Mouse (Mus musculus): ENCODE results near the gene Zfp385a.

The Zfp385a gene

DNA sequence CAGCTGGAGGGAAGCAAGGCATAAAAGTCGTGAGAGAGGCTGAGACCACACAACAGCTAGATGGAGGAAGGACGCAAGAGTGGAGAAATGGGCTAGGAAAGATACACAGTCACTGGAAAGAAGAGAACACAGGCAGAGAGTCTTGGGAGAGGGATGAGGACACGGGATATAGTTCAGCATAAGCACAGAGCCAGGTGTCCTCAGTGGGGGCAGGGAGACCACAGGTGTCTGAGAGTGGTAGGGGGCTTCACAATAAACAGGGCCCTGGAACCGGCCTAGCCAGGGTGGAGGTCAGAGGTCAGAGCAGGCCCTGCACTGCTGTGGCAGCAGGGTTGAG, 1.1 kb downstream of the Zfp385a start:
- CTCF ChIA-PET = no interaction called here

DNA sequence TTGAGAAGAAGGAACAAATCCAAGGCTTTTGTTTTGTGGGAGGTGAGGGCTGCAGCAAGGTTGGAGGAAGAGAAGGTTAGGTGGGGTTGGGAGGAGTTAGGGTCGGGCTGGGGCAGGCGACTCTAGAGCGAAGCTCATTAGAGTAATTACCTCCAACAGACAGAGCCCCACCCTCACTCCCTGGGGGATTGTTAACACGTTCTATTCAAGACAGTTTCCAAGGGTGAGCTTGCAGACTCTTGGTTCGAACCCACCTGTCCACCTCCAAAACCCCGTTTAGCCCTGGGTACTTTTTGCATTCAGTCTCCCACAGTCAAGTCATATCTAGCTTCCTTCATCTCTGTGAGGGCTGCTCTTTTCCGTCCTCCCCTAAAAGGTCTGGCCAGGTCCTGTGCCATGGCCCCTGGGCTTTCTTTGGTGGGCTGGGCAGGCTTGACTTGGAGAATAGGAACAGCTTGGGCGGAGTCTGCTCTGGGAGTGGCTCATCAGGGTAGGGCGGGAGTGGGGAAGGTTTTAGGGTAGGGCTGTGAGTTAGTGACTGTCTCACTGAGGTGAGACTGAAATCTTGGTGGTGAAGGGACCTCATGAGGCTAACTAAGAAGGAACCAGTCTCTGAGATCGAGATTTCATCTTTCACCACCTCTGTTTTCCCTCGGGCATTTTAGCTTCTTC, 2.8 kb downstream of the Zfp385a start:
- CTCF ChIA-PET = interaction anchor here (0.6 to 0.8 kb wide), 3 partner anchors 14 to 155 kb away, joined by 3 read pairs; no protein-coding TSS in a partner anchor

DNA sequence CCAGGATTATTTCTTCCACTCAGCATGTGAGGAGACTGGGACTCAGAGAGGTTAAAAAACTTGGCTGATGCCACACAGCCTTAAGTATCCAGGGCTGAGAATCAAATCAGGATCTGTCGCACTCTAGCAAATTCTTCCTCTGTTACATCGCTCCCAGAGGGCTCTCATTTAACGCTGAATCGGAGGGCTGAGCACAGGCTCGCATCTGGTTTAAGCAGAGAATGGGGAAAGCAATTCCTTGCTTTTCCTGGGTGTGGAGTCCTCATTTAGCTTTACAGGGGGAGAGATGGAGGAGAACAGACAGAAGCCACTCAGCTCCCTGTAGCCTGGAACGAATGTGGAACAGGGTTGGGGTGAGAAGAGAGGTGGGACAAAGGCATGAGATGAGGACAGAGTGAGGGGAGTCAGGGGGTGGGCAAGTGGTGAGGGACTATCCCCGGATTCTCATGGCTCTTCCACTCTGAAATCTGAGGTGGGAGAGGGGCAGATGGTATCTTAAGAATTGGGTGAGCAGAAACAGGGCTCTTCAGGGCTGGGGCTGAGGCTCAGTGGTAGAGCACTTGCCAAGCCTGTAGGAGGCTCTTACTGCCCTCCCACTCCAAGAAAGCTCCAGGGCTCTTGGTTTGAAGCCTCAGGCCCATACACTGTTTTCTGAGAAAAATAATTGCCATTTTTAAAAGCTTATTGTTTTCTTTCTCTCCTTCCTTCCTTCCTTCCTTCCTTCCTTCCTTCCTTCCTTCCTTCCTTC, 4.2 kb downstream of the Zfp385a start:
- CTCF ChIA-PET = interaction anchor here (0.6 to 1.0 kb wide), 2 partner anchors 9 to 349 kb away, joined by 3 to 4 read pairs; no protein-coding TSS in a partner anchor

GRCm38 (mm10) chr15:103335040-103335439, 4.9 kb downstream of the Zfp385a start:
- CTCF ChIA-PET = no interaction called here

DNA sequence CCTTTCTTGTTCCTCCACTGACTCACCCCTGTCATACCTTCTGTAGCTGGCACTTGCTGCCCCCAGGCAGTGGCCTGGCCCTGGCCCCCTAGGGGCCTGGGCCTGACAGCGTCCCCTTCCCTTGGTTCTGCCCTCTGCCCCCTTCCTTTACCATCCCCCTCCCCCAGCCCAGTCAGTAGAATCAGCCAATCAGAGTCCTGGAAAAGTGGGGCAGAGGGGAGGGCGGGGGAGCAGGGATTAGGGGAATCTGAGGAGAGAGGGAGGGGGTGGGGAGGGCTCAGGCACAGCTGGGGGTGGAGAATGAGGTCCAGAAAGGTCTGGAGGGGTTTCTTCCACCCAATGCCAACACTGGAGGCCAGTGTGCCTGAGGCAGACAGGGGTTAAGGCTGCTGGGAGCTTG, 5.7 kb downstream of the Zfp385a start:
- CTCF ChIA-PET = interaction anchor here (0.5 to 0.8 kb wide), 2 partner anchors 107 to 369 kb away, joined by 3 to 4 read pairs; no protein-coding TSS in a partner anchor

DNA sequence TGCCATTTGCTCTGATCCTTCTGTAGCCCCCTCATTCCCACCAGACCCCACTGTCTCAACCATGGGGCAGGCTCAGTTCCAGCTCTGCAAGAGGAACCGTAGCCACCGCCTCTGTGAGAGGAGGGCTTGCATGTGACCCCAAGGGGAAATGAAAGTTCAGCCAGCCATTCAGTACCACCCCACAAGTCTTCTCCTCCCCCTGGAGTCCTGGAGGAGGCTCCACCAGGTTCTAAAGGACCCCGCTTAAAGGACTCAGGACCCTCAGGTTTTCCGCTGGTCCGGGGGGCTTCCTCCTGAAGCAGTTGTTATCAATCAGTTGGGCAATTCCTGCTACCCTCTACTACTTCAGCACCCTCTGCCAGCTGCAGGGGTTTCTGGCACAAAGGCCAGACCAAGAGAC, 6.2 kb downstream of the Zfp385a start:
- CTCF ChIA-PET = interaction anchor here (0.5 to 1.1 kb wide), 3 partner anchors 10 to 368 kb away, joined by 3 to 4 read pairs (median 3); no protein-coding TSS in a partner anchor

- CTCF ChIA-PET = interaction anchor here (1.1 to 1.3 kb wide), 2 partner anchors 10 to 18 kb away, joined by 3 read pairs; no protein-coding TSS in a partner anchor
Observed at GRCm38 (mm10) chr15:103333081-103333615, 6.7 kb downstream of the Zfp385a start.

- CTCF ChIA-PET = interaction anchor here (0.5 to 1.2 kb wide), 9 partner anchors 10 to 382 kb away, joined by 3 to 5 read pairs (median 3); partner anchors contain the start of gene Gpr84
Observed at GRCm38 (mm10) chr15:103323455-103324247, 16.2 kb downstream of the Zfp385a start.

DNA sequence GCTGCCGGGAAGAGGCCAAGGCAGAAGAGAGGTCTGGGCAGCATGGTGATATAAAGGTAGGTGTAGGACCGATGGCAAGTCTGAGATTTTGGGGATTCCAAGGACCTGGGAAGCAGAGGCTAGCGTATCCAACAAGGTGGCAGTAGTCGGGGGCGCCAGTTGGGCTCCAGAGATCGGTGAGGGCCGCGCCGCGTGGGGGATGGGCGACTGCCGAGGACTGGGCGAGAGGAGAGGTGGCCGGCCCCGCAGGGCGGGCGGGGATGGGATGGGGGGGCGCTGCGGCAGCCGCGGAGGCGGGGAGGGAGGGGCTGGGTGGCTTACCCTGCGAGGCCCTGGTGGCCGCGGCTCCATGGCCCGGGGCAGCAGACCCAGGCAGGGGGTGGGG, 16.8 kb downstream of the Zfp385a start:
- CTCF ChIA-PET = interaction anchor here (0.8 to 1.2 kb wide), 4 partner anchors 10 to 39 kb away, joined by 3 to 5 read pairs (median 3); no protein-coding TSS in a partner anchor

GRCm38 (mm10) chr15:103322396-103322795, 17.5 kb downstream of the Zfp385a start:
- CTCF ChIA-PET = interaction anchor here (1.0 kb wide), 1 partner anchor 15 kb away, joined by 3 read pairs; no protein-coding TSS in a partner anchor

DNA sequence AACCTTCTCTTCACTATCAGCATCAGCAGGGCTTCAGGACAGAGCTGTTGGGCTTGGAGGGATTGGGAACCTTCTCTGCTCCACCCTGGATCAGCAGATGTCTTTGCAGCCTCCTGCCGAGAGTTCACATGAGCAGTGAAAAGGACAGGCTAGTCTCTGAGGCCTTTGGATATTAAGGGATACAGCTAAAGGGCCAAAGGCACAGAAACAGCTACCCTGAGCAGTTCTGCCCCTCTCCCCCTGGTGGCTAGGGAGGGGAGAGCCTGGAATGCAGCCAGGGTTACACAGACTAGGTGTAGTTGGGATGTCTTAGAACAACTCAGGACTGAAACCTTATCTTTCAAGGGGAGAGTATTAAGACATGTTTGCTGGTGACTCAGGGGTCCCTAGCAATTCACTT, 18.8 kb downstream of the Zfp385a start:
- CTCF ChIA-PET = interaction anchor here (0.5 to 0.7 kb wide), 2 partner anchors 45 to 314 kb away, joined by 3 to 8 read pairs; no protein-coding TSS in a partner anchor

DNA sequence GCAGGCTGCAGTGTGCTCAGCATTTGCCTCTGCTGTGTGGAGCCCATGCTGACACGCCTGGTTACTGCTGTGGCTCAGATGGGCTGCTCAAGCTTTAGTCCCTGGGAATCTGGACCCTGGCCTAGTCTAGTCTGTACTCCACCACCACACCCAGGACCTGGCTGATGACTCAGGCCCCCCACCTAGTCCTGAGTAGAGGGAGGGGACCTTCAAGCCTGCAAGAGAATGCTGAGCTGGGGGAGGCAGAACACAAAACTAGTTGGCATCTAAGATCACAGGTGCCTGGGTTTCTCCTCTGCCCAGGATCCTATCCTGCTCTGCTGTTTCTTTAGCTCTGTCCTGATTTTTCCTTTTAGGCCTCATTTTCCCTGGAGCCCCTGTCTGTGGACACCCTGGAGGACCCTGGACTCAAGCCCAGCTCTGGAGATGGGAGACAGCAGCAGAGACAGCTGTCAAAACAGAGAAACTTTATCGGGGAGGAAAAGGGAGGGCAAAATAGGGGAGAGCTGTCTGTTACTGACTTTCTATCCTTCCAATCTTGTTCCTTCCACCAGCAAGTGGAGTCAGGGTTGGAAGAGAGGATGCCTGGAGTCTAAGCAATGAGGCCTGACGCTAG, 21.6 kb downstream of the Zfp385a start:
- CTCF ChIA-PET = no interaction called here

- CTCF ChIA-PET = interaction anchor here (0.6 kb wide), 1 partner anchor 43 kb away, joined by 3 read pairs; no protein-coding TSS in a partner anchor
Observed at GRCm38 (mm10) chr15:103317731-103318130, 22.2 kb downstream of the Zfp385a start.

- CTCF ChIA-PET = interaction anchor here (0.6 kb wide), 1 partner anchor 42 kb away, joined by 3 read pairs; no protein-coding TSS in a partner anchor
Observed at GRCm38 (mm10) chr15:103317120-103317519, 22.8 kb downstream of the Zfp385a start.

DNA sequence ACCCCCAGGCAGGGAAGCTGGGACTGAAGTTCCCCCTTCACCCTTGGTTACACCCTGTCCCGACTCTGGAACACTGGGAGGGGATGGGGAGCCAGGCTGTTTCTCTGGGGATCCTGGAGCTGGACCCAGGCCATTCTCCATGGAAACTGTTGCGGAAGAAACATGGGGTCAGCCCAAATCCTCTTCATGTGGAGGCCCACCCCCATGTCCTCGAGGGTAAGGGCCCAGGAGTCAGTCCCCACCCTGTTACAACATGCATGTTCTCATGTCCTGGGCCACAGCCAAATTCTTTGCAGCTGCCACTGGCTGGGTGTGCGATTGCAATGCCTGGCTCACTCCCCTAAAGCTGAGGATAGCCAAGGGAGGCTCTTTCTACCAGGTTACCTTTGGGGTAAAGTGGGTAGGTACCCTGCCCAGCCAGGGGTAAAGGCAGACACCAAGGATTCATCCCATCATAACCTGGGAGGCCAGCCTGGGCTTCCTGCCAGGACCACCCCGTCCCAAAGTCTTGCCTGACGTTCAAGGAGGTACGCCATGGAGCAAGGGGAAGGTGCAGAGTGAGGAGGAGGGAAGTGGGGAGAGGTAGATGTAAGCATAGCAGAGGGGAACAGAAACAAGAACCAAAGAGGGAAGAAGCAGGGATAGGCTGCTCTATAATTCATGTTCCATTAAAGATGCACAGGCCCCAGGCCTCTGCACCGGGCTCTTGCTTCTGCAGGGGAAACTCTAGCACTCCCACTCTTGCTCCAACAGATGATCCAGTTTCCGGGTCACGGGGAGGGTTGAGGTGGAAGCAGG, 23.7 kb downstream of the Zfp385a start:
- CTCF ChIA-PET = no interaction called here

DNA sequence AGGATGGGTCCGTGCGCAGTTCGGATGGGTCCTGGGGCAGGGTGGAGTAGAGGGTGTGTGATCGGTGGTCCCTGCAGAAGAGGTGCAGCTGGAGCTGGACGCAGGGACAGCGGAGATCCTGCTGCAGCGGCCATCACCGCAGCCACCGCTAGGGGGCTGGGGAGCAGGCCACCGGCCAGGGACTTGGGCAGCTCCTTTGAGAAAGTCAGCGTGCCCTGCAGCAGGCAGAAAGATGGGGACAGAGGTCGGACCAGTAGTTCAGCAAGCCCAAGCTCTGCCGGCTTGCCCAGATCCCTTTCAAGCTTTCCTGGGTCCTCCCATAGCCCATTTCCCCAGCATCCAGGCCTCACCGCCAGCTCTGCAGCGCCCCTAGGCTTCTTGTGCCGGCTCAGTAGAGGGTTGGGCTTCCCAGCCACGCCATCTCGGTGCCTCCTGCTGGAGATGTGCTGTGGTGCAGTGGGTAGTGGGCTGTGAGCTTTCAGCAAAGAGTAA, 24.8 kb downstream of the Zfp385a start:
- CTCF ChIA-PET = interaction anchor here (1.1 kb wide), 1 partner anchor 17 kb away, joined by 3 read pairs; no protein-coding TSS in a partner anchor

GRCm38 (mm10) chr15:103314181-103314580, 25.7 kb downstream of the Zfp385a start:
- CTCF ChIA-PET = no interaction called here

DNA sequence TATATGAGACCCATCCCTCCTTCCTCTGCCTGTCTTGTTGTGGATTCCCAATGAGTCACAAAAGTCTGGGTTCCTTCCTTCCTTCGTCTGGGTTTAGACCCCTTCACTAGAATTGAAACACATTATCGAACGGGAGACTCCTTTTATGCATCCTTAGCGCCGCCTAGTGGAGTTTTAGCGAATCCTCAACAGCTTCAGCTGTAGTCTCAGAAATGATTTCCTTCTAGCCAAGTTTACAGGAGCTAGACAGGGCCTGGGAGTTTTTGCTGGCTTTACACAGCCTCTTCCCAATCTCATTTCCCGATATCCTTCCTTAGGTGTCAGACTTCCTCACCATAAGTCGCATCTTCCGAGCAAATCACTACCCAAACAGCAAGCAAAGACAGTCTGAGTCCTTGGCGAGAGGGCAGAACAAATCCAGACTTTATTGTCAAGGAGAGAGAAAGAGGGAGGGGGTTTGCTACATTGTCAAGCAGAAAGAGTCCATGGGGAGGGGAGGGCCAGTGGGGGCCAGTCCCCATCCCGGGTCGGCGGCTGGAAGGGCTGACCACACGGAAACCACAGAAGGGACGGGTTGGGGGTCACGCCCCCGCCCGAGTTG, 26.3 kb downstream of the Zfp385a start:
- CTCF ChIA-PET = interaction anchor here (0.5 kb wide), 1 partner anchor 38 kb away, joined by 3 read pairs; no protein-coding TSS in a partner anchor

DNA sequence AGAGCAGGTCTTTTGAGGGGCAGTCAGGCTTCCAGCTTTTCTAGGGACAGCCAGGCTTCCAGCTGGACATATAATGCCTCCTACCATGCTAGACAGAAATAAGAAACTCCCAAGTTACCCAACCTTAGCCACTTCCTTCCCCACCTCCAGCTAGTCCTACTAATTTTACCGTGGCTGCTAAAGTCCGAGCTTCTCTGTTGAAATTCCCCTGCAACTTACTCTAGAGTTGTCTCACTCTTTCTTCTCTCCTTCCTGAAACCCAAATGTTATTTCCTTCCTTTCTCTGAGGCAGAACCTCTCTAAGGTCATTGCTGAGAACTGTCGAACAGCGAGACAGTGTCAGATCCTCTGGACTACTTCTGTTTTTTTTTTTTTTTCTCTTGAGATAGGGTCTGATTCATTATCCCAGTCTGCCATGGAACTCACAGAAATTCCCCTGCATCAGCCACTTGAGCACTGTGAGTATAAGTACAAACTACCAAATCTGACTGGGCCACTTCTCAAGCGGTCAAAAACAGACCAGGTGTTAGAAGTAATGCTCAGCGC, 29.5 kb downstream of the Zfp385a start, which contains the start of gene Gpr84:
Gene Gpr84, minus strand, starts transcription at position 248 of the 546 bp plus-strand sequence.
- CTCF ChIA-PET = interaction anchor here (0.6 to 1.2 kb wide), 3 partner anchors 13 to 49 kb away, joined by 3 to 12 read pairs (median 12); no protein-coding TSS in a partner anchor

Measured in spleen, embryonic (tissue).